Mouse (Mus musculus) cerebellum, postnatal 4 days (tissue): ENCODE measurements around the gene Galm.

Experiments
- DNase-seq, 2 experiments: peaks; one replicate each; pipeline ENCODE4 v3.0.0; 2022; ENCODE audit warnings: low spot score in 2 of 2, mixed read lengths in 1 of 2

Galm gene

DNA sequence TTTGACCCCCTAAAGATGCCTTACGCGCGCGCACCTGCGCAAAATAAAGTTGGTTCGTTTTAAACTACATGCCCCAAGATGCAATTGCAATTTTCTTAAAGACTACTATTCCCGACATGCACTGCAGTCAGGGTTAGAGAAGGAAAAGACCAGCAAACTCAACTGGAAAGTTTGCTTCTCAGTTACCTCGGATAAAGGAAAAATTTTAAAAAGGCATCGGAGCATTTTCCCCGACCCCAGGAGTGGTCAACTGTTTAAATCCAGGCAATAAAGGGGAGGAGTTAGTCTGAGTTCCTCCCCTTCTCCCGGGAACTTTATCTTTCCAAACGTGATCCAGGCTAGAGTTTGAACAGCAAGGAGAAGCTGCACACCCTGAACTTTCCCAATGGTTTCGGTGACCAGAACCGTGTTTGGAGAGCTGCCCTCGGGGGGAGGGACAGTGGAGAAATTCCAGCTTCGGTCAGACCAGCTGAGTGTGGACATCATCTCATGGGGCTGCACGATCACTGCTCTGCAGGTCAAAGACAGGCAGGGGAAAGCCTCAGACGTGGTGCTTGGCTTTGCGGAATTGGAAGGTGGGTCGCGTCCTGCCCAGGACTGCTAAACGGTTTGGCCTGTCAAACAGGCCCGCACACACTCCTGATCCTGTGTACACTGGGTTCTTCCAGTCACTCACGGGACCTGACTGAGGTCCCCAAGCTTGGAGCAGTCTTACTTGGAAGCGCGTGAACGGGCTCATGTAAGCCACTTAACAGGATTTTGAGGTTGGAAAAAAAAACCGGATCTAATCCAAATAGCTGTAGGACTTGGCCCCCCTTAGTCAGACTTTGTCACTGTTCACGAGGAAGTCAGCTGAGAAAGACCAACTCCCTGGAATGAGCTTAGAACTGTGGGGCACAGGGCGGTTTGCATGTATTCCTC lies at the start of gene Galm:
TSS of gene Galm (plus strand) at position 141 of the 921 bp plus-strand sequence.
- peak in 1 of 2 experiments; percentile 23 for DNase-seq

DNA sequence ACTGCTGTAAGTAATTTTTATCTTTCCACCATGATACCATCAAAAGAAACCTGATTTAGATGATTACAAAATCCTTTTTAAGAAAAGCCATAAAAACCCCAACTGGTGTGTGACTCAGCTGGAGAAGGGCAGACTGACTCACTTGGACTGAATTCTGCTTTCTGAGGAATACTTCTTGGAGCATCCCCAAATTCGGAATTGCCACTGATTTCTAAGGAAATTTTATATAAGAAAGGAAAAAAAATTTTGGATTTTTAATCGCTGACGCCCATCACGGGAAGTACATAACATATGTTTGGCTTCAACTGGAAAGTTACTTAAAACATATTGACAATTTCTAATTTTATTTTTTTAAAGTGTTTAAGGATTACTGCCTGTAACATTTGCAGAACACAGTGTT lies 48.5 kb upstream of the Galm start:
- no peak for DNase-seq

DNA sequence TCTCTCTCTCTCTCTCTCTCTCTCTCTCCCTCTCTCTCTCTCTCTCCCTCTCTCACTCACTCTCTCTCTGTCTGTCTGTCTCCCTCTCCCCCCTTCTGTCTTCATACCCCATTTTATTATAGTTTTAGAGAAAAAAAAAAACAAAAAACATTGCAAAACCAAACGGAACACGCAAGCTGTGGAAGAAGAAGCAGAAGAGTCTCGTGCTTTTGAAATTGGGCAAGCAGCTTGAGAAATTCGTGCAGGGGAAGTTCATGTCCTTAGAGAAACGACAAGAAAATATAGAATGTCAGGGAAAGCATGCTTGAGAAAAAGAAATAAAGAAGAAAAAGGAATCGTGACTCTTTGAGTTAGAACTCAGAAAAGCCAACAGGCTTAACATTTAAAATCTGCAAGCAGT lies 44.0 kb upstream of the Galm start:
- DNase-seq, result no peak

GRCm38 (mm10) chr17:80084424-80084823 lies 42.8 kb upstream of the Galm start:
- DNase-seq, result no peak

DNA sequence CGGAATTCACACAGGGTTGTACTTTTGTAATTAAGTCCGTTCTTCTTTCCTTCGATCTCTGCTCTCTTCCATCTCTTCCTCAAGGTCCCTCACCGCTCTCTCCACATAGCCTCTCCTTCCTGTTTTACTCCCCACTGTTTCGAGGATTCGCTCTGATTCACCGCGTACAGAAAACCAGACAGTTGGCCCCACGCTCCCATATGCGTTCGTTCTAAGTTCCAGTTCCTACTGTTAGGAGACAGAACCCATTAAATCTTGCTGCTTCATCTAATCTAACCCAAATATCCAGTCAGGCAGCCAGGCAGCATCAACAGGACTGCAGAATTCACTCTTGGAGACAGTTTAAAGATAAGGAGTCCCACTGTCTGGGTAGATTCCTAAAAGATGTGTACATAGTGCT lies 40.7 kb upstream of the Galm start:
- DNase-seq, result no peak

DNA sequence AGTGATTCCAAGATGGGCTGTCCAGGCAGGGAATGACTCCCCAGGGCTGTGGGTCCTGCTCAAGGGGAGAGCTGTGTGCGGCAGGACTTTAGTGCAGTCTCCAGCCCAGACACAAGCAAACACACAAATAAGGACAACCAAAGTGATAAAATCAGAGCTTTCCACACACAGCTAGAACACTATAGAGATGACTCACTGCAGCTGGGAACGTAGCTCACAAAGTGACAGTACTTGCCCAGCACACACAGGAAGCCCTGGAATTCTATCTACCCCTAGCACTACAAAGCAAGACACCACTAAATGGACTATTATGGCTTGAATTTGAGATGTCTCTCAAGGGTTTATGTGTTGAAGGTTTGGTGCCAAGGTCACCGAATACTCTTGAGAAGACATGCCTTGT lies 39.1 kb upstream of the Galm start:
- no peak for DNase-seq

DNA sequence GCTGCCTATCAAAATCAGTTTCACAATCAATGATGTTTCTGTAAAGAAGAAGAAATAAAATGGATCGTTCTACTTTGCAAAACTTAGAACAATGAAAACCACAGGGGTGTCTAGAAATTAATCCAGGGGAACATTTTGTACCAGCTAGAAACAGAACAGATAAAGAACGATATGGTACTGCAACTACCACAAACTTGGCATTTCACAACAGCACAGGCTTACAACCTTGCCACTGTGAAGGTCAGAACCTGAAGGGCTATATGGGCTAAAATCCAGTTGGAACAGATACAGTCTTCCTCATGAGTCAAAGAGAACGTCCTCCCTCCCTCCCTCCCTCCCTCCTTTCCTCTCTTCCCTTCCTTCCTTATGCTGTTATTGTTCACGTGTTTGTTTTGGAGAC lies 36.7 kb upstream of the Galm start:
- no peak for DNase-seq

DNA sequence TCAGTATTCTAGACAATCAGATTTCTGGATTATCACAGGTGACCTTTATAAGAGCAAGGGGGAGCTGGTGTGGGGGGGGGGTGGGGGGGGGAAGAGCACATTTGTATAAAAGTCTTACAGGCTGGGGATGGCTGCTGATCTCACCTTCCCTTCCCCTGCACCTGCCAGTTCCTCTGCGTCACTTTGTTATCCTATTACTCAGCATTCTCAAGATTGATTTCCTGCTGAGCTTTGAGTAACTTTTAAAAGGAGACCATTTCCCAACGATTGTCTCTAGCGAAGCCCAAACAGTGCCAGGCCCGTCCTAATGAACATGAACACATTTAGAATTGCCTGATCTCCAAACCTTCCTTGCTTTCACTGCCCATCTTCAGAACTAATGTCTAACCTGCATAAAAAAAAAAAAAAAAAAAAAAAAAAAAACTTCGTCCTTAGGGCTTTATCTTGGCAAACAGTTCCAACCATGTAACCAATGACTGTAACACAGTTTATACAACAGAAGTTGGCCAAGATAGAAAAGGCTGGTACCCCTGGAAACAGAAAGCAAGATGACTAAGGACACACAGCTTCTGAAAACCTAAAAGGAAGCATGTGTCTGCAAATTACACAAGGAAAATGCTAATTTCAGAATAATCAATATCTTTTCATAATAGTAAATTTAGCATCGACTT lies 35.3 kb upstream of the Galm start:
- no peak for DNase-seq

- no peak for DNase-seq
These were observed 31.9 kb upstream of the Galm start for GRCm38 (mm10) chr17:80095254-80095899.

GRCm38 (mm10) chr17:80096043-80096719 lies 31.1 kb upstream of the Galm start:
- peak in 1 of 2 experiments; percentile 29 for DNase-seq

GRCm38 (mm10) chr17:80096720-80097114 lies 30.6 kb upstream of the Galm start:
- DNase-seq, result no peak

DNA sequence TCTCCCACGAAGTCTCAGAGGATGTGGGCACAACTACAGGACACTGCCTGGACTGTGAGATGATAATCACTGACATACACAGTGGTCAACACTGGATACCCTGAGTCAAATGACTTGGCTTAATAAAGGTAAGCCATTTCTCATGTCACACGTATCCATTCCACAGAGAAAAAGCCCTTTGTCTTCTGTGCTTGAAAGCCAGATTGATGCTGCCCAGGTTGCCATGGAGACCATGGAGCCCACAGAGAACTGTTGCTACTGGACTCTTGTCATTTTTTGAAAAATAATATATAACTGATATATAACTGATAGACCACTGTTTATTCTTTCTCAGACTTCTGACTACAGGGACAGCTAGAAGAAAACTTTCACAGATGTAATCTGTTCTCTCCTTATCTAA lies 30.1 kb upstream of the Galm start:
- DNase-seq, result no peak

GRCm38 (mm10) chr17:80099823-80100222 lies 27.4 kb upstream of the Galm start:
- DNase-seq, result no peak

DNA sequence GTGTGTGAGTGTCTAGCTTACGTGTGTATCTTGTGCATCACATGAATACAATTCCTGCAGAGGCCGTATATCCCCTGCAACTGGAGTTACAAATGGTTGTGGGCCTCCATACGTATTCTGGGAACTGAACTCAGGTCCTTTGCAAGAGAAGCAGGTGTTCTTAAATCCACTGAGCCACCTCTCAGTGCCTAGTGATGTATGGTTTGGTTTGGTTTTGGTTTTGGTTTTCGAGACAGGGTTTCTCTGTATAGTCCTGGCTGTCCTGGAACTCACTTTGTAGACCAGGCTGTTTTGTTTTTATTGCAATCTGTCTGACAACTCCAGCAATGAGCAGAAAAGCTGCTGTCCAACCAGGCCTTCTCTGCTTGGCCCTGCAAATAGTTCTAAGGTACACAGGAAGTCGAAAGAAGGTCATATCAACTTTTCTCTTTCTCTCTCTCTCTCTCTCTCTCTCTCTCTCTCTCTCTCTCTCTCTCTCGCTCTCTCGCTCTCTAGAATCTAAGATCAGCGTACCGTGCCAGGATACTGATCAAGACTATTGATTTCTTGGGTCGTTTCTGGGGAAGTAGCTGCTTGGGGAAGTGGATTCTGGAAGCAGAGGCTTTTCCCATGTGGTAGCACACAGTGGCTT lies 21.8 kb upstream of the Galm start:
- DNase-seq, result no peak

DNA sequence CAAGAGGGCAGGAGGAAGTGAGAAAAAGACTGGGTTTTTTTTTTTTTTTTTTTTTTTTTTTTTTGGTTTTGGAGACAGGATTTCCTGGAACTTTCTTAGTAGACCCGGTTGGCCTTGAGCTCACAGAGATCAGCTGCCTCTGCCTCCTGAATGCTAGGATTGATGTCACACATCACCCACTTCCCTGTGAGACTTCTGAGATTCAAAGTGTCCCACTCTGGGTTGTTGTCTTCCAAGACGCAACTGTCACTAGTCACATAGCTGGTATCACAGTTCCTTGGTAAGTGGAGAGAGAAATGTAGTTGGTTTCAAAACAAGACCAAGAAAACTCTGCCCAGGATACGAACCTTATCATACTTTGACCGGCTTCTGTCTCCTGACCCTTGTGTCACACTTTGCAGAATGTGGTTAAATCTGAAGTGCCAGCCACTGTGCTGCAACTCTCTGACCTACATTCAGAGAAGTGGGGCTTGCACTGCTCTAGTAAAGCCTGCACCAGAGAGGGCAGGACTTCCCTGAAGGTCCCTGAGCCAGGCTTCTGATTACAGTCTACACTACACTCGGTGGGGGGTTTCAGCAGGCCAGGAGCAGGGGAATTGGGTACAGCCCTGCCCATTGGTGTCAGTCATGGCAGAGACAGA lies 14.5 kb upstream of the Galm start:
- DNase-seq, result no peak

- no peak for DNase-seq
These were observed 13.8 kb upstream of the Galm start for GRCm38 (mm10) chr17:80113468-80113867.

DNA sequence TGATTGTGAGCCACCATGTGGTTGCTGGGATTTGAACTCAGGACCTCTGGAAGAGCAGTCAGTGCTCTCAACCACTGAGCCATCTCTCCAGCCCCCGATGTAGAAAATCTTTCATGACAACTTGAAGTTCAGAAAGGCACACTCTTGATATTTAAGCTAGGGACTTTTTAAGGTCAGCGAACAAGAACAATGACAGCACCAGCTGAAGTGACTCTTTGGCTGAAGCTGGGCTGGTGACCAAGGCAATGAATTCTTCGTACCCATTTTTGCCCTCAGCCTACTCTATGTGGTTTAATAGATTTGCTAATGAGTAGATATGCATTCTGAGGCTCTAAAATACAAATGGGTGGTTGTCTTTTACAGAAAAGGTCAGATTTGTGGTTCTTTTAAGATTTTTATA lies 6.9 kb upstream of the Galm start:
- no peak for DNase-seq

GRCm38 (mm10) chr17:80121833-80122232 lies 5.4 kb upstream of the Galm start:
- no peak for DNase-seq

DNA sequence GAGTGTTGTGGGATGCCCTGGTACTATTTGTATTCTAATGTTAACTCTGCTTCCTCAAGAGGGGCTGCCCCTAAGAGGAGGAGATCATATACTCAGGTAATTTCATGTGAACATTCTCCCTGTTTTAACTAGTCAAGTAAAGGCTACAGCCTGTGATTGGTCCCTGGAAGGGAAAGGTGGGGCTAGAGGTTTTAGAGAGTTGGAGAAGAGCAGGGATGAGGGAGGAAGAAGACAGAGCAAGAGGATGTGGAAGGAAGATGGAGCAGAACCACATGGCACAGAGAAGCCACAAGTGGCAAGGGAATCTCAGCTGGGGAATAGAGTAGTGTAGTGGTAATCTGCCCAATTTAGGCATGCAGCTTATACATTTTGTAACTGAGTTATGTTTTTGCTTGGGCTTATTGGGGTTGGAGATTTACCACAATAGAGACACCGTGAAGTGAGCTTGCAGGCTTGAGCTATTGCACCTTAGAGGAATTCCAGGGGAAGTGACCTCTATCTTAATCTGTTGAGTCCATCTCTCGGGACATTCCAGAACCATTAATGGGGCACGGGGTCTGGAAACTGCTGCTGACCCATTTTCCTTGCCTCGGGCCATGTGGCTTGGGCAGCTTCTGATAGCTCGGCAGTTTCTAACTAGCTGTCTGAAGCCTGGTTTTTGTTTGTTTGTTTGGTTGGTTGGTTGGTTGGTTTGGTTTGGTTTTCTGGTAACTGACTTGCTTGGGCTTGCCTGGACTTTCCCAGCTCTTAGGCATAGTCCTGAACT lies 2.1 kb upstream of the Galm start:
- DNase-seq, result no peak

DNA sequence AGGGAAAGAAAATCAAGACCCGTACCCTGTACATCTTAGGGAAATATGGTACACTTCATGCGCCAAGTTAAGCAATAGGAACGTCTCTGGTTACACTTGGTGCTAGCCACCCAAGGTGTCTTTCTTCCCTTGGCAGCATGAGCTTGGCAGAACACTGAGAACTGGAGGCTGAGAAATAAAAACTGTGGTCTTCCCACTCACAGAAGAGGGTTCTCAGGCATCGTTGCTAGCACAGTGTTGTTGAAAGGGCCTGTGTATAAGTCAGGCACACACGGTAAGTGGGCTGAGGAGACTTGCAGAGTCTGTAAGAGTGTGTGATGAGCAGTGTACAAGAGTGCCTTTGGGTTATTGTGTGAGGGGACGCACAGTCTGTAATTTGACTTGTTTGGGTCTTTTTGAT lies 1.1 kb upstream of the Galm start:
- DNase-seq, result no peak
